Mouse (Mus musculus): ENCODE data around the gene Gamt.
"Not testable (repeated sequence)": the region's sequence is repeated elsewhere in the genome, so short reads cannot be mapped to it uniquely, and the experiment has no call there.

The Gamt gene

DNA sequence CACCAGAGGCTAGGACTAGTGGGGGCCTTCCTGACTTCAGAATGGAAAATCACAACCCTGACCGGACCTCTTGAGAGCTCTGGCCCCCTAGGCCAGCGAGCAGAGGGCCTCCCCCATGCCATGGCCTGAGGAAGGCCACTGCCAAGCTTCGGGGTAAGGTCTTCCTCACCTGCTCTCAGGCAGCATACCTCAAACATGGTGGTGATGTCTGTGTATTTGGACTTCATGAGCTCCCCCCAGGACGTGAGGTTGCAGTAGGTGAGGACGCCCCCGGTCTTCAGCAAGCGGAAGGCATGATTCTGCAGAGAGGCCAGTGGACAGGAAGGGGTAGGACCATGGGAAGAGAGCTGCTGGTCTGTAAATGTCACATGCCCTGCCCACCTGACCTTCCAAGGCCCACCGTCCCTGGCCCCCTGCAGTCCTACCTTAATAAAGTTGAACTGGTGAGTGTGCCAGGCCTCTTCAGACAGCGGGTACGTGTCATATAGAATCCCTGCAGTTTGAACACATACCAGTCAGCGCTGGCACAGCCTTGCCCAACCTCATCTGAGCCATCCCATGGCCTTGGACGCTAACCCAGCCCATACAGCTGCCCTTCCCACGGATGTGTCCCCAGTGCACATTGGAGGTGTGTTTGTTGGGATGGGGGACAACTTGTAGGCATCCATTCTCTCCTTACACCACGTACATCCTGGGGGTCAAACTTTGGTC lies 1.9 kb downstream of the Gamt start:
- DNase-seq (ENCODE audit: low spot score): no peak

DNA sequence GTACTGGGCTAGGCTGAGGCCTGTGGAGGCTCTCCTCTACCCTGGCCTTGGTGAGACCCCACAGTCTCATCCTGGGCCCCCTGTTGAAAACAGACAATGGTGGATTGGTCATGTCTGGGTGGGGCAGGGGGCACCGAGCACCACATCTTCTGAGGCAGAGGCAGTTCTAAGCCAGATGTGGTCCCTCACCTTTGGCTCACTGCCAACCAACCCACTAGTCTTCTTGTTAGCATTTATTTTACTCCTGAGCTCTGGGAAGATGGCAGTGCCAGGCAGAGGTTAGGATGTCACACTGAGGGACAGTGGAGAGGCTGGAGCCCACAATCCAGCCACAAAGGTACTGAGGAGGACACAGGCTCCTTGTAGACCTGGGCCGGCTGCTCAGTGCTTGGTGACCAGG lies 2.9 kb downstream of the Gamt start:
- no peak for DNase-seq (ENCODE audit: low spot score)

DNA sequence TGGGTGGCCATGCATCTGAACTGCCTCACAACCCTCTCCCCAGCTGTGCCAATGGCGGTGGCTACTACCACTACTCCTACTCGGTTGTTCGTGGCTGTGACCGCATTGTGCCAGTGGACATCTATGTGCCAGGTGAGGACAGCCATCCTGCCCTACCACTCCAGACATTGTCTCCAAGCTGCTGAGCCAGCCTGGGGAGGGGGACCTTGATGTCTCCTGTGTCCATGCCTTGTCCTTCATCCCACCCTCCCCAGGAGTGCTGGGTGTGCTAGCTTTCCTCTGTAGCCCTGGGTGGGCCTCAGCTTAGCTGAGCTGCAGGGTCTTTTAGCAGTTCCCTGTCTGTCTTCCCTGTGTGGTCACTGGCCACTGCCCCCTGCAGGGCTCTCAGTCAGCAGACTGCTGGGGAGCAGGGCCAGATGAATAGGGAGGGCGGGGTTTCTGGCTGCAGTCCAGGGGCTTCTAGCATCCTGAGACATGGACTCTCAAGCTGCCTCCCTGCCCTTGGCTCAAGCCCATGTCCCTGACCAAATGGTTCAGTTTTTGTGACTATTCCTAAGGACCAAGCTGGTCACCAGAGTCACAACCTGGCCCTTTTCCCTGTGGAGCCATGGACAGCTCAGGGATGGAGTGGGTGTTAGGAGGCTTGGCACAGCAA lies 4.8 kb downstream of the Gamt start:
- no peak for DNase-seq (ENCODE audit: low spot score)

DNA sequence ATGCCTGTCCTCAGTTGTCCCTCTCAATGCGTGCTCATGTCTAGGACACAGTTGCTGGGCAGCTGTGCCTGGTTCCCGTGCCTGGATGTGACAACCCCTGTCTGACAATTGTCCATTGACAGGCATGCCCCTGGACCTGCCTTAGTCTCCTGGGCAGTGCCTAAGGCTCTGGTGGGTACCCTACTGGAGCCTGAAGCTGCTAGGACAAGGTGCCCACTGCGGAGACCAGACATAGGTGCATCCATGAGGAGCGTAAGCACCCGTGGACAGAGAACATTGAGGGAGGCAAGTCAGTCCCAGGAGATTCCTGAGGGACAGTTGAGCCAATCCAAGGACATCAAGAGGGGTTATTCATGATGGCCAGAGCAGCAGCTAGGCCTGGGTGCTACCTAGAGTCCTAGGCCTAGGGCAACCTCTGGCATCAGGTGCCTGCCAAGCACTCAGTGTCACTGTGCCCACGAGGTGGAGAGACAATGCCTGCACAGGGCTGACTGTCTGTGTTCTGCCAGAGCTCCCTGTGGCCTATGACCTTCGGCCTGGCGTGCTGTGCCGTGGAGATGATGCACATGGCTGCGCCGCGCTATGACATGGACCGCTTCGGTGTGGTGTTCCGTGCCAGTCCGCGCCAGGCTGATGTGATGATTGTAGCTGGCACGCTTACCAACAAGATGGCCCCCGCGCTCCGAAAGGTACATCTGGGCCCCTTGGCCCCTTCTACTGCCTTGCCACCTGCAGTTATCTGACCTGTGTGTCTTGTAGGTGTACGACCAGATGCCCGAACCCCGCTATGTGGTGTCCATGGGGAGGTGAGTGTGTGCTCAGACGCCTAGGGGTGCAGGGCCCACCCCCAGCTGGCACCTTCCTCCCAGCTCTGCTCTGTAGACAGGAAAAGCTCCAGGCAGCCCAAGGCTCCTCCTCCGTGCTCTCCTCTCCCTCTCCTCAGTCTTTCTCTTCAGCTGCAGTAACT lies 6.2 kb downstream of the Gamt start:
- no peak for DNase-seq (ENCODE audit: low spot score)

DNA sequence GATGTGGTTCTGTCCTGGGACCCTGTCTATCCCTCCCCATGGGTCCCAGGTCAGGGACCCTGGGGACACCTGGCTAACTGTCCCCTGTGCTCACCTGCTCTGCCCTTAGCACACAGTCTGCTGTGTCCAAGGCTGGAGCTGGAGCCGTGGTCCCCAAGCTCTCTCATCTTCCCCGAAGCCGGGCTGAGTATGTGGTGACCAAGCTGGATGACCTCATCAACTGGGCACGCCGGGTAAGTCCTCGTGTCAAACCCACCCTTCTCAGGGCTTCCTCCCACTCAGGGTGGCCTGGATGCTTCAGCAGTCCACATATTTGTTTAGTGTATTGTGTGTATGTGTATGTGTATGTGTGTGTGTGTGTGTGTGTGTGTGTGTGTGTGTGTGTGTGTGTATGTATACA lies 7.3 kb downstream of the Gamt start:
- no peak for DNase-seq (ENCODE audit: low spot score)

DNA sequence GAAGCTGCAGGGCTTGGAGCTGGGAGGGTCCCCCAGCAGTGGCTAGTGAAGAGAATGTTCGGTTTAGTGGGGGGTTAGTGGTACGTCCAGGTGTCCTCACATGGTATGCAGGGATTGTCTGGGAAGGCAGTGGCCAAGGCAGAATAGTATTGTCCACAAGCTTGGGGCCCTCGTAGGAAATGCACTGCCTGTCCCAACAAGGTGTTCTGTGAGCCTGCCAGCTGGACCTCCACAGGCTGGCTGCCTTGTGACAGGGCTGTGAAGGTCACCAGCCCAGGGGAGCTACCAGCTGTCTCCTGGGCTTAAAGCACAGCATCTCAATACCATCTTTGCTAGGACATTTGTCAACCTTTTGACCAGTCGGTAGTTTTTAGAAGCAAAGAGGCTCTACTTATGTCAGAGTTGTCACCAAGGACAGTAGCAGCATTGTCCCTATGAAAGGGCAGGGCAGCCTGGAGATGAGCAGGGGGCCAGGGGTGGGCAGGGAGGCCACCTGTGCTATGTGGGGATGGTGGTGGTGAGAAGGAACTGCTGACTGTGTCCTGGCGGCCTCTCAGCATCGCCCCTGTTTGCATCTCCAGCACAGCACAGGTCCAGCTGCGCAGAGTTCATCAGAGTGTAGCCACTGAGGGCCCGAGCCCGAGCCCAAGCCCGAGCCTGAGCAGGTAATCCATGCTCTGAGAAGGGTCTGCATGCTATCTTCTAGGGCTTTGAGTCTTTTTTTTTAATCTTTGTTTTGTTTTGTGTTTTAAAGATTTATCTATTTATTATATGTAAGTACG lies 8.1 kb downstream of the Gamt start:
- no peak for DNase-seq (ENCODE audit: low spot score)

DNA sequence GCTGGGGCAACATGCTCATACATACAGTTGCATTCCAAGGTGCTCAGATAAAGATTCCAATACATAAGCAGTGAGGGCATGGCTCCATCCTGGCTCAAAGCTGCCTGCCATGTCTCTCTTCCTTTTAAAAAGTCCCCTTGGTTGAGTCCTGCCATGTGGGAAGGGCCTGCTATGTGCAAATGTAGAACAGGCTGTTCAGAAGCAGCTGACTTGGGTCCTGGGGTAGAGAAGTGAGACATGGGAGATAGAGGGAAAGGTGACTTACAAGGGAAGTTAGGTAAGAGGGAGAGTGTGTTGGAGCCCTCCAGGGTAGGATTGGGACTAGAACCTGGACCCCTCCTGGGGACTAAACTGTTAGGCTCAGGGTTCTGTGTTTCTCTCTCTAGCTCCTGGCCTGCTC lies 8.8 kb downstream of the Gamt start:
- no peak for DNase-seq (ENCODE audit: low spot score)

DNA sequence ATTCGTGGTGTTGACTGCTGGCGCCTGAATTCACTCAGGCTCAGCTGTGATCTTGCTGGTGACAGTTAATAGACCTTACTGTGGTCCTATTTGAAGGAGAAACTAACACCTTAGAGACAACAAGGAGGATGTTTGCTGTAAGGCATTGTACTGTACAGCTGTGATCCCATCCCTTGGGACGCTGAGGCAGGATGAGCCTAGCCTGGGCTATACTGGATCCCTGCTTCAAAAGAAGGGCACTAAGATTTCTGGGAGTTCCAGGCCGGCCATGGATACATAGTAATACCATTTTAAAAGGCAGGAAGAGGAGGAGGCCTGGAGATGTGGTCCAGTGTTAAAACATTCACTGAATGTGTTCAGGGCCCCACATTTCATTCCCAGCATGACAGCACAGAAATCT lies 10.2 kb downstream of the Gamt start:
- DNase-seq (ENCODE audit: low spot score): no peak

DNA sequence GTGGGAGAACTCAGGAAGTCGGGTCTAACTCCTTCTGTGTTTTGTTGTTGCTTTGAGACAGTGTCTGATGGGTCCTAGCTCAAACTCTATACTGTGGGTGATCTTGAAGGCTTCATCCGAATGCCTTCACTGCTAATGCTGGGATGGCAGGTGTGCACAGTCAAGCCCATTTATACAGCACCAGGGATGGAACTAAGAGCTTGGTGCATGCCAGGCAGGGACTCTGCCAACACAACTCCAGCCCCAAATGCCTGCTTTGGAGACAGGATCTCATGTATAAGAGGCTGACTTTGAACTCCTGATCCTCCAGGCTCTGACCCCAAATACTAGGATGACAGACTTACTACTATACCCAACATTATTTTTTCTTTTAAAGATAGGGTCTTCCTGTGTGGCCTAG lies 10.8 kb downstream of the Gamt start:
- no peak for DNase-seq (ENCODE audit: low spot score)

DNA sequence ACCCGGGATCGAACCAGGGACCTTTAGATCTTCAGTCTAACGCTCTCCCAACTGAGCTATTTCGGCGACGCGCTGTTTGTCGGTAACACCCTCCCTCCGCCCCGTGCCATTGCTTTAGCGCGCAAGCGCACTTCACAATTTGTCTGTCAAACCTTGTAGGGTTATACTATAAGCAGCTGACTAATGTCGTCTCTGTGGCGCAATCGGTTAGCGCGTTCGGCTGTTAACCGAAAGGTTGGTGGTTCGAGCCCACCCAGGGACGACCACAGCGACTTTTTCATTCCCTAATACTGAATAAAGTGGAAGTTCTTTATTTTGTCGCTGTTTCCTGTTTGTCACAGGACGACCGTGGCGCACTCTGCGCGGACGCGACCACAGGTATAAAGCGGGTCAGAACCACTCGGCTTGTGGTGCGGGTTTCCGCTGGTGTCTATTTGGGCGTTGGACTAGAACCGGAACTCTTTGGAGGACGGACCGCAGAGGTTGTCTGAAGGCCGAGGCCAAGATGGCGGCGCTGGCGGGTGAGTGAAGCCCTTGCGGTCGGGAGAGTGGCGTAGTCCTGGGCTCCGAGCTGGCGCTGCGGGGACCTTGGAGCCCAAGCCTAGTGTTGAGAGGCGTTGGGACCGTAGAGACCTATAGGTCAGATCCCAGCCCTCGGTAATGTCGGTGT lies 11.7 kb downstream of the Gamt start, which contains the start of gene Ndufs7:
Gene Ndufs7, plus strand, starts transcription at position 151 of the 670 bp plus-strand sequence.
- DNase-seq (ENCODE audit: low spot score): peak; percentile 96

DNA sequence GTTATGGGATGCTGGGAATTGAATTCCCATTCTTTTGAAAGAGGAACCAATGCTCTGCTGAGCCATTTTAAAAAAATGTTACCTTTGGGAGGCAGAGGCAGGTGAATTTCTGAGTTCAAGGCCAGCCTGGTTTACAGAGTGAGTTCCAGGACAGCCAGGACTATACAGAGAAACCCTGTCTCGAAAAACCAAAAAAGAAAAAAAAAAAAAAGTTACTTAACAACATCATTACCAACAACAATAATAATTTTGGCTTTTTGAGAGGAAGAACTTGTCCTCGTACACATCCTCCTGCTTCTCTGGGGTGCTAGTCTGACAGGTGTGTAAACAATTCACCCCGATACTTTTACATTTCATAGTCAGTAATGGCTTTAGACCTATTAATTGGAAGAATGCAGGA lies 12.4 kb downstream of the Gamt start:
- not testable (repeated sequence) for DNase-seq (ENCODE audit: low spot score)

DNA sequence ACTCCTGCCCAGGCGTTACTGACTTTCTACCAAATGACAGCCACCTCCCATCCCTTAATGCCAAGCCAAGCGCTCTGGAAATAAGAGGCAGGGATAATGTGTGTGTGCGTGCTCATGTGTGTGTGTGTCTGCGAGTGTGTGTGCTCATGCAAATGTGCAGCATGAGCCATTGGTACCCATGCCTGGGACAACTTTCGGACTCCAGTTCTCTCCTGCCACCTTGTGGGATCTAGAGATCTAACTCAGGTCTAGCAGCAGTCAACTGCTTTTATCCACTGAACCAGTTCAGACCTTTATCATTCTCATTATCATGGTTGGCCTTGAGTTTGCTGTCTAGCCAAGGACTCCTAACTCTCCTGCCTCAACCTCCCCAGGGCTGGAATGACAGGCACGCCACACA lies 13.0 kb downstream of the Gamt start:
- DNase-seq (ENCODE audit: low spot score): no peak

DNA sequence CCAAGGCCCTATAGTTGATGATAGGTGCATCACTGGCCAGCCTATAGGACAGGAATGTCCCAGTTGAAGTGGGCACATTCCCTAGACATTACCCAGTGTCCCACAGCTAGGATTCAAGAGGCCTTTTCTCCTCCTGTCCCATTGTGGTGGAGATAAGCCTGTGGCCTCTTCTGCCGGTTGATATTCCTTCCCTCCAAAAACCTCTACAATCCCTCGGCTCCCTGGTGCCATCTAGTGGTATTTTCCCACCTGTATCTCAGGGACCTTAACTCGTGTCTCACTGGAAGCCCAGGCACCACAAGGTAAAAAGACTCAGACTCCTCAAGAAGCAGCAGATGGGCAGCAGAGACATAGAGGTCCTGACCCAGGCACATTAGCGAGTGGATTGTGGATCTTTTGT lies 15.2 kb downstream of the Gamt start:
- peak; percentile 85 for DNase-seq (ENCODE audit: low spot score)

DNA sequence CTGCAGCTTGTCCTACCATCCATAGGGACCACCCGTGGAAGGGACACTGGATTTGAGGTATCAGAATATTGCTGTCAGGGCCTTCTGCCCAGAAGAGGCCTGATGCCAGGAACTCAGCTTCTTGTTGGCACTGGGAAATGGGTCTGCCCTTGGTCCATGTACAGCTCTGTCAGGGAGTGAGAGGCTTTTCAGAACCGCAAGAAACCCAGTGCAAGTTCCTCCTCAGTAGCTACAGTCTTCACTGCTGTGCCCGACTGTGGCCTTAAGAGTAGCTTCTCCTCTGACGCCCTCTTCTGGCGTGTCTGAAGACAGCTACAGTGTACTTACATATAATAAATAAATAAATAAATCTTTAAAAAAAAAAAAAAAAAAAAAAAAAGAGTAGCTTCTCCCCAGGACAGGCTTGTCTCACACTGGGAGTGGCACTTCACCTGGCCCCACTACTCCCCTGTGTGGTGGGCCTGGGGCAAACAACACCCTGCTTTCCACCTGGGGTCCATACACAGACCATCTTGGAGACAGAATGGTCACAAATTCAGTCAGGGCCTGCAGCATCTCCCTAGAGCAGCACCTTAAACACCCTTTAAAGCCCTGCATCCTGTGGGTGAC lies 15.9 kb downstream of the Gamt start:
- DNase-seq (ENCODE audit: low spot score): no peak

DNA sequence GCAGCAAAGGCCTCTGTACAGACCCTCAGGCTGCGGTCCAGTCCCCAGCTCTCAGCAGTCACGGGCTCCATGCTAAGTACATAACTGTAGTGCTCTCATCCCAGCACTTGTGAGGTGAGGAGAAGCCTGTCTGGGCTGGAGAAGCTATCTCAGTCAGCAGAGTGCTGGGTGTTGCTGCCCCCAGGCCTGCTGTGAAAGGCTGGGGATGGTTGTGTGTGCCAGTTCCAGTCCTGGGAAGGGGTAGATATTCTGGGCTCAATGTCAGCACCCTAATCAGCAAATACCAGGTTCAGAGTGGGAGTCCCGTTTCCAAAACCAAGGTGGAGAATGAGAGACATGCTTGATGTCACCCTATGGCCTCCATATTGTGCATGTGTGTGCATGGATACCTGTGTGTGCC lies 18.2 kb downstream of the Gamt start:
- no peak for DNase-seq (ENCODE audit: low spot score)

DNA sequence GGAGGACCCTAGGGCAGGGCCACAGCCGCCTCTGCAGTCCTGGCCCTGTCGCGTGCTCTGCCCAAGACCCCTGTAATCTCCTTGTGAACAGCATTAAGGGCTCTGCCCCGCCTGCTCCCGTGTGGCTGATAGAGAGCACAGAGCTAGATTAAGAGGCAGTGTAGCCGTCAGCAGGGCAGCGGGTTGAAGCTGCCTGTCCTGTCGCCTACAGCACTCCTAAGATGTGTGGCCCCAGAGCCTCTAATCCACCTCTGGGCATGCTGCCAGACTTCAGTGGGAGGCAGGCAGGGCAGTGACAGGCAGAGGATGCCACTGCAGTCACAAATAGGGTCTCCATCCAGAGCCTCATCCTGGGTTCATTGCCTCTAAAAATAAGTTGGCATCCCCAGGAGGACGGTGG lies 18.7 kb downstream of the Gamt start:
- DNase-seq (ENCODE audit: low spot score): no peak

DNA sequence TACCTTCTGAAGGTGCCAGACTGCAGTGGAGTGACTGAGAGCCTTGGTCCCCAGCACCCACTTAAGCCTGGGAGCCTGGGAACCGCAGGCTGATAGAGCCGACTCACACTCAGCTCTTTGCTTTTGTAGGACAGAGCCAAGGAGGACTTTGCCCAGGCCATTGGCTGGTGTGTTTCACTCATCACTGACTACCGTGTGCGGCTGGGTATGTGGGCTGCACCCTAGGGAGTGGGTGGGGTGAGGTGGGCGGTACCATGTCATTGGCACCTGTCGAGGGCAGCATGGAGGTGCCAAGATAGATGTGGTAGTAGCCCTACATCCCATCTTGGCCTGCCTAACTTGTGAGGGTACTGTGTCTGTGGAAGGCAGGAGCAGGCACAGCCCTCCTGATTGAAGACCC lies 21.0 kb downstream of the Gamt start:
- no peak for DNase-seq (ENCODE audit: low spot score)

DNA sequence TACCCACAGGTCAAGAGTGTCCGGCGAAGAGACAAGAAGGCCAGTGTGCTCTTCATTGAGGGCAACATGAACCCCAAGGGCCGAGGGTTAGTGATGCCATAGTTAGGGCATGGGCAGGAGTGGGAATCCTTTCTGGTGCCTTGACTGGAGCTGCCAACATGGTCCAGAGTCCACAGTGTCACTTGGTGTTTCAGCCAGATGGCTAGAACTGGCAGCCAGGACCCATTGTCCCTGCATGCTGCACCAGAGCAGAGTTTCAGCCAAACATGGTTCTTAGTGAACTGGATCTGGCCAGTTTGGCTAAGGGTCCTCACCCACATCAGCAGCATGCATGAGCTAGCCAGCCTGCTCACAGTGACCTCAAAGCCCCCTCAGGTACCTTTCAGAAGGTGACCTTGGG lies 22.5 kb downstream of the Gamt start:
- no peak for DNase-seq (ENCODE audit: low spot score)

DNA sequence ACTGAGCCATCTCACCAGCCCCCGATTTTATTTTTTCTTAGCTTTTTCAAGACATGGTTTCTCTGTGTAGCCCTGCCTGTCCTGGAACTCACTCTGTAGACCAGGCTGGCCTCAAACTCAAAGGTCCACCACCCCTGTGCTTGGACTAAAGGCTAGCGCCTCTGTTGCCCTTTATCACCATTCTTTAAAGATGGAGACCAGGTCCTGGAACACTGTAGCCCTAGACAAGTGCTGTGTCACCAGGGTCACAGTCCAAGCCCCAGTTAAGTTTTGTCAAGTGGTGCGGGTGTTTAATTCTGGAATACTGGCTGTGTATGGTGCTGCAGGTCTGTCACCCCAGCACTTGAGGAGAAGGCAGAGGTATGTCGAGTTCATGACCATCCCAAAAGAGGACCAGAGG lies 23.8 kb downstream of the Gamt start:
- no peak for DNase-seq (ENCODE audit: low spot score)

DNA sequence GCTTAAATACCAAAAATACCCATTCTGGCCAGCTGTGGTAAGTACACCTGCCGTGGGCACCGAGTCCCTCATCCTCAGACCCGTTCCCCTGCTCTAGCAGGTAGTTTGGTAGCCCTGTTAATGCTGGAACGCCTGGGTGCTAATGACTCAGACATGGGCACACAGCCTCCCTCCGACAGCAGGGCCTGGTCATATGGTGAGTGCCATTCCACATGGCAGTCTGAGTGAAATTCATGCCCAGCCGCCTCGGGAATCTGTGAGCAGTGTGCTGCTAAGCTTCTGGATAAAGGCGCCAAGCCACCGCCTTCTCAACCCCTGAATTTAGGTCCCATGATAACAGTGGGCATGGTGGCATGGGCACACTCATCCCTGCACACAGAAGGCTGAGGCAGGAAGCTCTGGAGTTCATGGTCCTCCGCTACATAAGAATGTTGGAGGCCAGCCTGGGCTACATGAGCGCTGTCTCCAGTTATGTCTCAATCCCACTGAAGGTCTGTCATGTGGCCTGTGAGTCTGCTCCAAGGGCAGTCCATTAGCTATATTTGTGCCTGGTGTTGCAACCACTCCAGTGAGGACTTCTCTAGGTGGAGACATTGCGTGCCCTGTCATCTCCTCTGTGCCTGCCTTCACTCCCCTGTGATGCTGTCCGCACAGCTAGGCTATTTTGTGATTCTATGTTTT lies 24.5 kb downstream of the Gamt start:
- no peak for DNase-seq (ENCODE audit: low spot score)

All from lung, postnatal 25 days (tissue).